Mouse (Mus musculus) midbrain, embryonic 15.5 days (tissue): ENCODE measurements at regions not wholly inside any gene's neighbourhood (a gene's known extent, or its start where the extent isn't known, plus 50 kb on each side); places are given as distances from the start of the nearest gene placed in this dataset.

ENCODE experiments used
- ATAC-seq: fragments of 200-750 bp; cut with Nextera tagmentation; replicated peaks from 2 replicates; pipeline ENCODE4 v1.8.0; 2017; ENCODE audit warnings: moderate TSS enrichment
- H3K27ac ChIP-seq: fragments of 300-500 bp; sonication (generic); 2 replicates; pipeline ENCODE4 v1.5.1; 2015; ENCODE audit warnings: mild to moderate bottlenecking, inconsistent platforms
- H3K27me3 ChIP-seq: fragments of 300-500 bp; sonication (generic); replicated peaks from 2 replicates; pipeline ENCODE4 v1.6.1; 2015; ENCODE audit warnings: inconsistent platforms
- H3K36me3 ChIP-seq: fragments of 300-500 bp; sonication (generic); replicated peaks from 2 replicates; pipeline ENCODE4 v1.6.1; 2015; ENCODE audit warnings: inconsistent platforms
- H3K4me1 ChIP-seq: fragments of 300-500 bp; sonication (generic); 2 replicates; pipeline ENCODE4 v1.6.1; 2015; ENCODE audit warnings: inconsistent platforms
- H3K4me2 ChIP-seq: fragments of 300-500 bp; sonication (generic); 2 replicates; pipeline ENCODE4 v1.6.1; 2015; ENCODE audit warnings: inconsistent platforms, mild to moderate bottlenecking, moderate library complexity
- H3K4me3 ChIP-seq: fragments of 300-500 bp; sonication (generic); 2 replicates; pipeline ENCODE4 v1.5.1; 2015; ENCODE audit warnings: mild to moderate bottlenecking, inconsistent platforms
- H3K9ac ChIP-seq: fragments of 300-500 bp; sonication (generic); 2 replicates; pipeline ENCODE4 v1.6.1; 2015; ENCODE audit warnings: mild to moderate bottlenecking, inconsistent platforms
- H3K9me3 ChIP-seq: fragments of 300-500 bp; sonication (generic); 2 replicates; pipeline ENCODE4 v1.6.1; 2016; ENCODE audit warnings: inconsistent platforms
- WGBS: fragments of 180-500 bp; shearing (Covaris S2); methylation state at CpG from one replicate; pipeline ENCODE4 v1.1.7; 2015; ENCODE audit warnings: mixed read lengths; 5-methylcytosine and 5-hydroxymethylcytosine counted together

DNA sequence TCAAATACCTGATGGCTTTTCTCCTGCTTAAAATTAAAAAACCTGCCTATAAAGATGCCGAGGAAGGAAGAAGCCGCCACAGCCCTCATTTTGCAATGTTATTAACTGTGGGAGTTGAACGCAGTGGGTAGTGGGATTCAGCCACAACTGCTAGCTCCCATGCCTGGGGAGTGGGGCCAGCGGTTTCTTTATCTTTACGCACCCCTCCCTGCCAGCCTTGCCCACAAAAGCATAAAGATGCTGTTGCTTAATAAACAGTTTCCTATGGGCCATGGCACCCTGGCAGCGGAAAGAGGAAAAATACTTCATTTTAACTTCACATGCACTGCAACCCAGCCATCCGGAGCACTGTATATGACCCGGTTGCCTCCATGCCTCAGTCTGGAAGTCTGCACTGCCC is 389.2 kb downstream of the H2al1j start:
- no peak for ATAC-seq
- Histone ChIP-seq H3K9ac (no peak overlapping the region), H3K4me3 (no peak overlapping the region), H3K36me3 (no peaks in the 10 kb centered on the region), H3K9me3 (no peaks in the 10 kb centered on the region), H3K4me2 (no peak overlapping the region), H3K27me3 (no peaks in the 10 kb centered on the region), H3K27ac (no peak overlapping the region), H3K4me1 (no peaks in the 10 kb centered on the region)
- 70% methylated on average over 8 of the region's 8 CpGs for WGBS

DNA sequence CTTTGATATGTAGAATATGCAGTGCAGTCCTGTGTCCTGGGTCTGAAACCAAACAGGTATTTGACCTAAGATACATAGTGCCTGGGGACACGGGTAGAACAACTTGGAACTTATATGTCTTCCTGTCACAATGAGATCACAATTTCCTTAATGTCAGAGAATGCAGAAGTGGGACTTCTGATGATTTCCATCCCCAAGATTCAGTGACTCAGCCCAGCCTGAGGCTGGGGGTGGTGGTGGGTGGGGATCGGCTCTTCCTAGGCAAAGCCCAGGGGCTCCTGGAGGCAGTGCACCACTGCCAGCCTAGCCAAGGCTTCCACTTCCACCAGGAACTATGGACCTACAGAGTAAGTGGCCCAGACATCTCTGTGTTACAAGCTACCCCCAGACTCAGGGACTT is 391.2 kb downstream of the H2al1j start:
- Histone ChIP-seq H3K4me3 (no peak overlapping the region), H3K36me3 (no peaks in the 10 kb centered on the region), H3K4me1 (no peaks in the 10 kb centered on the region), H3K27me3 (no peaks in the 10 kb centered on the region), H3K27ac (no peak overlapping the region), H3K4me2 (no peak overlapping the region), H3K9ac (no peak overlapping the region), H3K9me3 (no peaks in the 10 kb centered on the region)
- no peak for ATAC-seq
- 85% methylated on average over 2 of the region's 2 CpGs for WGBS

DNA sequence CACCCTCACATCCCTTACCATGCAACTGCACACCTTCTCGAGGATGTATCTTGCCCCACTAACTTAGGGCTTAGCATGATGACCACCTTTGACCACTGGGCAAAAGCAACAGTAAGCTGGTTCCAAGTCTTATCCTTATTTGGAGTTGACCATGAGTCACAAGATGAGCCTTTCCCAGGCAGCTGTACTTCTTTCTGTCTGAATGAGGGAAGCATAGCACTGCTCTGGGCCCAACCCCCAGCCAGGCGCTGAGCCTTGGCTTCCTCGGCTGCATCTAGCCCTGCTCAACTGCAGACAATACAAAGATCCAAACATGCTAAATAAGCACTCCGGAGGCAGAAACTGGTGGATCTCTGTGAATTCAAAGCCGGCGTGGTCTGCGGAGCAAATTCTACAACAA is 392.9 kb downstream of the H2al1j start:
- Histone ChIP-seq H3K27me3 (no peaks in the 10 kb centered on the region), H3K36me3 (no peaks in the 10 kb centered on the region), H3K9ac (no peak overlapping the region), H3K27ac (no peak overlapping the region), H3K4me2 (no peak overlapping the region), H3K9me3 (no peaks in the 10 kb centered on the region), H3K4me1 (no peaks in the 10 kb centered on the region), H3K4me3 (no peak overlapping the region)
- 71% methylated on average over 7 of the region's 7 CpGs for WGBS
- no peak for ATAC-seq

DNA sequence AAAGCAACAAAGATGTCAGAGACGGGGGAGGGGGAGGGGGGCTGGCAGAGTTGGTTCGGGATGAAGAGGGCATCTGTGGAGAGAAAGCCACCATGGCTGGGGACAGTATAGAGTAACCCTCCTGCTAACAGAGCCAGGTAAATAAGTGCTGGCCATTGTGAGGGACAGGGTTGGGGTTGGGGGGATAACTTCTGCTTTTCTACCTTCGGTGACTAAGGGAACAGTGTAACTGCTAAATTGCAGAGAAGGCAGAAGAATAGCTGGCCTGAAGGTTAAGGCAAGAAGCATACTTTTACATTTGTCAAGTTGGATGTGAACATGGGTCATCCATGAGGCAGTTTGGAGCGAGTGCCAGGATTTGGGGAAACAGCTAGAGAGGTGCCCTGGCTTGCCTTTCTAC is 395.1 kb downstream of the H2al1j start:
- 66% methylated on average over 4 of the region's 4 CpGs for WGBS
- Histone ChIP-seq H3K27me3 (no peaks in the 10 kb centered on the region), H3K4me2 (no peak overlapping the region), H3K9me3 (no peaks in the 10 kb centered on the region), H3K4me3 (no peak overlapping the region), H3K27ac (no peak overlapping the region), H3K9ac (no peak overlapping the region), H3K36me3 (no peaks in the 10 kb centered on the region), H3K4me1 (no peaks in the 10 kb centered on the region)
- no peak for ATAC-seq

DNA sequence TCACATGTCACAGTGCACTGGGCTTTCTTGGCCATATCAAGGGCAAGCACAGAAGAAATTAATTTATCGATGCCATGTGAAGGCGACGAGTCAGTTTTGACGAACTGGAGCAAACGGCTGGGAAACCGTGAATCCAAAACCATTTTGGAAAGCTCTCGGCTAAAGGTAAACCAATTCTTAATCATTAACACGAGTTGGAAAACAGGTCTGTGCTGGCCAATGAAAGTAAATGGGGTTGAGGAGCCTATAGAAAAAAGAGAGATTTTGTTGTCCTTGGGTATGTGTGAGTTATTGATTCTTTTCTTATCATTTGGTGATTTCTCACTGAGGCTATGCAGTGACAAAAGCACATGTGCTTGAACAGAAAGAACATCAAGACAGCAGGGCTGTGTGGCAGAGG is 397.1 kb downstream of the H2al1j start:
- H3K4me1 ChIP-seq, result no peaks in the 10 kb centered on the region
- no peaks in the 10 kb centered on the region for H3K9me3 ChIP-seq
- H3K4me2 ChIP-seq, result no peak overlapping the region
- no peaks in the 10 kb centered on the region for H3K36me3 ChIP-seq
- H3K9ac ChIP-seq, result no peak overlapping the region
- no peak overlapping the region for H3K27ac ChIP-seq
- H3K4me3 ChIP-seq, result no peak overlapping the region
- no peaks in the 10 kb centered on the region for H3K27me3 ChIP-seq
- no peak for ATAC-seq
- WGBS, result 92% methylated on average over 8 of the region's 8 CpGs

DNA sequence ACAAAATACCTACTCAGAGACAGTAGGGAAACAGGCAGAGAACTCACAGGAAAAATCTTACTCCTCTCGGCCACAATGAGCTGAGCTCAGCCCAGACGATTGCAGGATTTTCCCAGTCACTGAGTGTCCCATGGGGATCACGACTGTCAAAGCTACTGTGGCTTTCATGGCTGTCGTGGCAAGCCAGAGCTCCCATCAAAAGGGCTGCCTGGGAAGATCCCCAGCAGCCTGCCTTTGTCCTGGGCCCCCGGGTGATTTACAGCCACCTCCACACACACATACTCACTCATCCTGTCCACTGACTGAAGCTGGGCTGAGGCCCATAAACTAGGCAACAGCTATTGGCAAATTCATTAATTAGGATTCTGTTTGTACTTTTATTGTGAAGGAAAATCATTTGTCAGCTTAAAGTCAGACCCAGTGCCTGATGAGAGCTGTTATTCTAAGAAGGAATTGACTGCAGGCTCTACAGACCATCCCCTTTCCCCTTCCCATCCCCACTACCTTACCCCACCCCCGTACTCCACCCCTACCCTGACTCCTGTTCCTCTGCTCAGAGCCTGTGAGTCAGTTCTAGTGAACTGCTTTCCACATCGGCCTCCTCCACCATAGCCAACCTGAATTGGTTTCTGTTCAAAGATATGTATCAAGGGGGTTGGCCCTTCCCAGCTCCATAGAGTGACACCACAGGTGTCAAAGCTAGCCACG is 399.1 kb downstream of the H2al1j start:
- no peaks in the 10 kb centered on the region for H3K9me3 ChIP-seq
- H3K4me1 ChIP-seq, result no peaks in the 10 kb centered on the region
- no peaks in the 10 kb centered on the region for H3K27me3 ChIP-seq
- no peaks in the 10 kb centered on the region for H3K36me3 ChIP-seq
- 40% methylated on average over 8 of the region's 8 CpGs for WGBS
- H3K9ac ChIP-seq, result no peak overlapping the region
- H3K4me3 ChIP-seq, result no peak overlapping the region
- no peak overlapping the region for H3K4me2 ChIP-seq
- H3K27ac ChIP-seq, result no peak overlapping the region
- no peak for ATAC-seq

DNA sequence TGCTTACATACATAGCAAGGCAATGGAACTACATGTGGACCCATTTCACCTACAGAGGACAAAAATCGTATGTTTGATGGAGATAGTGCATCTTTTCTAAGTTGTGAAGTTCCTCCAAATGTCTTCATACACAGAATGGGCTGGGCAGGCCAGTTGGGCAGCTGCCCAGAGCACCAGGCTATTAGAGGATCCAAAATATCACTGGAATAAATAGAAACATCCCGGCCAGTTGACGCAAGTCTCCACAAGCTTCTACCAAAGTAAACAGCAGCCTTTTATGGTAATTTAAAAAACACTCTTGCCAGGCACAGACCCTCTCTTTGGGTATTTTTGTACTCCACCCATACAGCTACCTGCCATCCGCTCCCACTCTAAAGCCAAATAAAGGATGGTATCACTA is 400.9 kb downstream of the H2al1j start:
- Histone ChIP-seq H3K9ac (no peak overlapping the region), H3K36me3 (no peaks in the 10 kb centered on the region), H3K27ac (no peak overlapping the region), H3K4me3 (no peak overlapping the region), H3K4me2 (no peak overlapping the region), H3K9me3 (no peaks in the 10 kb centered on the region), H3K4me1 (no peaks in the 10 kb centered on the region), H3K27me3 (0 out of 2 replicates have a peak, but pooled peaks cover 3% of the 10 kb centered on the region)
- ATAC-seq, result no peak
- WGBS, result 90% methylated on average over 4 of the region's 4 CpGs

DNA sequence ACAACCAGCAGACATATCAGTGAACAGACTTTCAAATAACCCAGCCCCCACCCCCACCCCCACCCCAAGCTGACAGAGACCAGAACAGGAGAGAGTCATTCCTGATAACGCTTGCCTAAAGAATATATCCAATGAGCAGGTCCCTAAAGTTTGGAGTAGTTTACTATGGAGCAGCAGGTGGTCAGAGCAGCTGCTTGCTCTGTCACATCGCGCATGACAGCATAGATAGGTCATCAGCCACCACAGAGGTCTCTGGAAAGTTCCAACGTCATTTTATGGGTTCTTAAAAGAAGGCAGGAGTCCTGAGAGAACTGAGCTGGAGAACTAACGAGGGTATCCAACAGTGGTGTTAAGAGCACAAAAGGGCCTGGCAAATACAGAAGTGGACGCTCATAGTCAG is 402.4 kb downstream of the H2al1j start:
- H3K4me2 ChIP-seq, result no peak overlapping the region
- 0 out of 2 replicates have a peak, but pooled peaks cover 3% of the 10 kb centered on the region for H3K27me3 ChIP-seq
- H3K4me1 ChIP-seq, result peaks cover 7% of the 10 kb centered on the region
- 79% methylated on average over 6 of the region's 6 CpGs for WGBS
- H3K4me3 ChIP-seq, result no peak overlapping the region
- no peak overlapping the region for H3K9ac ChIP-seq
- no peaks in the 10 kb centered on the region for H3K9me3 ChIP-seq
- no peak overlapping the region for H3K27ac ChIP-seq
- no peaks in the 10 kb centered on the region for H3K36me3 ChIP-seq
- ATAC-seq, result no peak

DNA sequence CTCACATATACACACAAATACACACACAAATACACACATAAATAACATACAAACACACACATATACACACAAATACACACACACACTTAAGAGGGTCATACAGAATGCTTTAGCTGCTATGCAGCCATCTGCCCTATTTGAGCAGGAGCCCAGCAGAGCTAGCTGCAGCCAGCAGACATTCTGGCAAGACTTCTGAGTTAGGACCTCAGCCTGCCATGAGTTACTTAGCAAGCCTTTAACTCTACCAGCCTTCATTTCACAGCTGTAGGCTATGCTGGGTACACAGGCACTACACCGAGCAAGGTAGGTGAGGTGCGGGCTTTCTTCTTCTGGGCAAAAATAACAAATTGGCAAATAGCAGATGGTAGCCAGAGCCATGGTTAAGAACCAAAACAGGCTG is 404.7 kb downstream of the H2al1j start:
- Histone ChIP-seq H3K4me2 (no peak overlapping the region), H3K9ac (no peak overlapping the region), H3K36me3 (no peaks in the 10 kb centered on the region), H3K9me3 (no peaks in the 10 kb centered on the region), H3K4me1 (peaks cover 9% of the 10 kb centered on the region), H3K27ac (no peak overlapping the region), H3K4me3 (no peak overlapping the region), H3K27me3 (peaks cover 8% of the 10 kb centered on the region; the same call in 1 of the 2 replicates)
- ATAC-seq, result no peak
- WGBS, result 86% methylated on average over 2 of the region's 2 CpGs

DNA sequence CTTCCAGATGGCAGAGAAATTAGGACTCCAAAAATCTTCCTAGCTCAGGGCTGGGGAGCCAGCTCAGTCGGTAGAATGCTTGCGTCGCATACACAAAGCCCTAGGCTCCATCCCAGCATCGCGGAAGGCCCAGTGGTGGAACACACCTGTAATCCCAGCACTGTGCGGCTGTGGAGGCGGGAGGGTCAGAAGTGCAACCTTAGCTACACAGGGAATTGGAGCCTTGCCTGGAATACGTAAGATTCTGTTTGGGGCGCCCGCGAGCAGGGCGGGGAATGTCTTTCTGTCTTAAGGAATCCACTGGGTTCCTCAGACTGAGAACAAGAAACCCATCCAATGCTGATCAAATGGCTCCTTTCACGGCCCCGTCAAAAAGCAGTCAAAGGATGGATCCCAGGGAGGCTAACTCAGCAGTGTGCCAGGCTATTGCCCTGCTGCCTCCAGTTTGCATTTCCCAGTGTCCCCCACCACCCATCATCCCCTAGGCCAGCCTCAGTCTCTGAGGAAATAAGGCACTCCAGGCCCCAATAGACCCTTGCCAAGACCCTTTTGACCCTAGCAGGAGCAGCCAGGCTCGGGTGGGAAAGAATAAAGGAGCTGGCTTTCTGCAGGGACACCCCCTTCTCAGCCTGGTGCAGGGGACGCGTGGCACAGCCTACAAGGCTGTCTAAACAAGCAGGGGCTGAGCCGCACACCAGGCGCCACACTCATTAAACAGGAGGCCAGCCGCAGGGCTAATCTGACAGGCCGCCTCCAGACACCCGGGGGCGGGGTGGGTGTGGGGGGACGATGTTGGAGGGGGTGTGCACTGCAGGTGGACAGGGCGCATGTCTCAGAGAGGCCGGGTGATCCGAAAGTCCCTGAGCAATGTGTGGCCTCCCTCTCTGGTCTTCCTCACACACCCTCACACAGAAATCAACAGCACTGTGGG is 407.1 kb downstream of the H2al1j start:
- Histone ChIP-seq H3K4me2 (no peak overlapping the region), H3K27ac (peak overlapping the region; percentile 38; the same call in 1 of the 2 replicates)

DNA sequence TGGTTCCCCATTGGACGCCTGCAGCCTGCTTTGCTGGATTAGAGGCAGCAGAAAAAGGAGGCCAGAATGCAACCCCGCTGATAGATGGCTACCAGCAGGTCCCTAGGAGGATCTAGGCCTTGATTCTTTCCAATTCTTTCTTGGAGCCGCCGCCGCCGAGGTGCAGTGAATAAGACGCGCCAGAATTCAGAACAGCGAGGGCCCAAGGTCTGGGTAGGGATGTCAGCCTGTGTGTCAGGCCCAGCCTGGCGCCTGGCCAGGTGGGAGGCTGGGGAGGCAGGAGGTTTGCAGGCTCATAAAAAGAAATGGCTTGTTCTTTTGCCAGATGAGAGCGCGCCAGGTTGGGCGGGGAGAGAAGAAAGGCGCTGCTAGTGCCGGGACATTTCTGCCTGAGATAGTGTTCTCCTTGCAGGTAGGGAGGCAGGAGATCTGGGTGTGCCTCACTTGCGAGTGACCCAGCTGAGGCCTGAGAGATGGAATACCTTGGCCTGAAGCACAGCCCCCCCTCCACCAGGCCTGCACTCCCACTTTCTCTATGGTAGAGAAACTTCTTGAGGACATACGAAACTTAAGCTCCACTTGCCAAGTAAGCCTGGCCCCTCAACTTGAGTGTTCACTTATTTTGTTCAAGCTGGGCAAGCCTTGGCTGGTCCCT is 408.0 kb downstream of the H2al1j start:
- no peak overlapping the region for H3K4me3 ChIP-seq

More for the DNA sequence above, 407.1 kb downstream of the H2al1j start:
- Histone ChIP-seq H3K9ac (no peak overlapping the region), H3K9me3 (no peaks in the 10 kb centered on the region), H3K4me1 (peaks cover 9% of the 10 kb centered on the region), H3K27me3 (peaks cover 11% of the 10 kb centered on the region; the same call in 1 of the 2 replicates), H3K4me3 (no peak overlapping the region), H3K36me3 (no peaks in the 10 kb centered on the region)
- WGBS, result 29% methylated on average over 27 of the region's 27 CpGs
- peak; percentile 78 for ATAC-seq

DNA sequence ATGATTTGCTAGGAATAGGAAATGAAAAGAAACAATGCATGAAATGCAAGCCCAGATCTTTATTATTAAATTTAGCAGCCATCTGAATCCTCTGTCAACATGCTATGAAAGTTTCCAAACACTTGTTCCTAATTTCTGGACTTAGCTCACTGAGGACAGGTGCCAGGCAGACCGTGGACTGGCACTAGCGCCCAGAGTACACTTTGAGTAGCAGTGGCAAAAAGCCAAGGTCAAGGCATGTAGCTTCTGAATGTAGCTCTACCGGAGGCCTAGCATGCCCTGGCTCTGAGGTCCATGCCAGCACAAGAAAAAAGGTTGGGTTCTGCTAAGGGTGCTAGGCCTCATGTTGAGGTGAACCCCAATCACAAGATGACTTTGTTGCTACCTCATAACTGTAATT is 408.9 kb downstream of the H2al1j start:
- Histone ChIP-seq H3K36me3 (no peaks in the 10 kb centered on the region), H3K9me3 (no peaks in the 10 kb centered on the region), H3K27me3 (peaks cover 11% of the 10 kb centered on the region), H3K4me1 (peaks cover 9% of the 10 kb centered on the region), H3K4me2 (no peak overlapping the region), H3K9ac (no peak overlapping the region), H3K27ac (no peak overlapping the region), H3K4me3 (no peak overlapping the region)
- WGBS, result 81% methylated on average over 3 of the region's 3 CpGs
- no peak for ATAC-seq

More for the DNA sequence above, 408.0 kb downstream of the H2al1j start:
- Histone ChIP-seq H3K27ac (peak overlapping the region; percentile 38; the same call in 1 of the 2 replicates), H3K27me3 (peaks cover 11% of the 10 kb centered on the region; the same call in 1 of the 2 replicates), H3K9ac (no peak overlapping the region), H3K4me2 (no peak overlapping the region), H3K4me1 (peaks cover 9% of the 10 kb centered on the region), H3K36me3 (no peaks in the 10 kb centered on the region), H3K9me3 (no peaks in the 10 kb centered on the region)
- ATAC-seq, result peak; percentile 8; the same call in 1 of the 2 replicates
- 38% methylated on average over 17 of the region's 17 CpGs for WGBS
